ENCODE assay signal across 10 mouse cellular contexts in the genomic region with DNA sequence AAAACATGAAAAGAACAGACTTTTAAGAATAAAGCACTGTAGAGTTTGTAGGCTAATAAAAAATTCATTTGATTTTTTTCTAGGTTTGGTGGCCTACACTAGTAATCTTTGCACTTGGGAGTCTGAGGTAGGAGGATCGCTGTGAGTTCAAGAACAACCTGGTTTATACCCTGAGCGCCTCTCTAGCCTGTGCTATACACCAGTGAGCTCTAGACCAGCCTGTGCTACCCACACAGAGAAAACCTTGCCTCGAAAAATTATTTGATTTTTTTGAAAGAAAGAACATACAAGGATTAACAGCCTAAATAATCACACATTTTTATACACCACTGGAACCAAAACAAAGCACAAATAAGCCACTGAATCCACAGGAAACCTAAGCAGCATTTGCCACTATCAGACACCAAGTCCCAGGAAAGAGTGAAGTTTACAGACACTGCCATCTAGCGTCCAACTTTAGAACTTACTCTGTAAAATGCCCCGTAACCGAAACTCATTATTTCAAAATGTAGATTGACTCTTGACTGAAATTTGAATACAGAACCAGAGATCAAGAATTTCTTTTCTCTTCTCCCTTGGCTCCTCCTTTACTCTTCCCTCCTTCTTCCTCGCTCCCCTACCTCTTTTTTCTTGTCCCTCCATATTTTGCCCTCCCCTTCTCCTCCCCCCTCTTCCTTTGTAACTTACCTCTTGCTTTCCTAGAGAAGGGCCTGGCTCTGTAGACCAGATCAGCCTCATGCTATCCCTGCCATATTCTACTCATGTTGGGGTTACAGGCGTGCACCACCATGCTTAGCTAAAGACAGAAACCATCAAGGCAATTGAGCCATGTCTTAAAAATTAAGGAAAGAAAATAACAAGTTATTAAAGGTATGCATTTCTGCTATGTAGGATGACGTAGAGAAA. TPM values are rescaled to one million over a fixed set of nuclear protein-coding genes. Genes with fewer than 3 reads are reported as not detected.
DNase-seq lines count a peak whose midpoint lies in the region; ATAC-seq and TF ChIP-seq lines count a peak whose summit lies in the region.
"Had no signal": no experiment of that assay in that cellular context is flagged by ENCODE, and none has a peak within 500 bp of the region (broad histone marks: within the 10 kb centered on the region; RNA-seq: fewer than 3 reads in every experiment).

No protein-coding gene starts in this region.

- DNase-seq in hindbrain, embryonic 11.5 days (ENCODE audit: low spot score) = peak; percentile 77
- DNase-seq in hindbrain, embryonic 10.5 days (ENCODE audit: low spot score) = no peak
- DNase-seq in forelimb bud, embryonic 11.5 days (ENCODE audit: low read depth, low spot score) = peak; percentile 68
- peak; percentile 71 for DNase-seq in layer of hippocampus, adult 9-10 months (ENCODE audit: low spot score)
- DNase-seq in yolk sac, embryonic 10.5 days (ENCODE audit: low spot score) = no peak

- no peak overlapping the region for H3ac ChIP-seq in C2C12 (ENCODE audit: control insufficient read depth, insufficient read length, low read depth)

- no peaks in the 10 kb centered on the region for H3K9me3 ChIP-seq in hindbrain, embryonic 11.5 days (ENCODE audit: control insufficient read depth, low read length)
- H3K9me3 ChIP-seq in hindbrain, embryonic 10.5 days = no peaks in the 10 kb centered on the region
- H3K9me3 ChIP-seq in midbrain, embryonic 15.5 days = no peaks in the 10 kb centered on the region
- H3K9me3 ChIP-seq: embryonic facial prominence, embryonic 13.5 days had no signal

- H3K27me3 ChIP-seq in hindbrain, embryonic 11.5 days (ENCODE audit: control insufficient read depth, insufficient read depth, low read length) = no peaks in the 10 kb centered on the region
- H3K27me3 ChIP-seq in hindbrain, embryonic 10.5 days (ENCODE audit: insufficient read depth, poor library complexity, severe bottlenecking) = no peaks in the 10 kb centered on the region
- no peaks in the 10 kb centered on the region for H3K27me3 ChIP-seq in C2C12 (ENCODE audit: control insufficient read depth, insufficient read depth, insufficient read length)
- no peaks in the 10 kb centered on the region for H3K27me3 ChIP-seq in midbrain, embryonic 15.5 days (replicated peaks)
- H3K27me3 ChIP-seq: embryonic facial prominence, embryonic 13.5 days had no signal

- no peak overlapping the region for H3K4me2 ChIP-seq in hindbrain, embryonic 11.5 days (replicated peaks; ENCODE audit: low read depth, low read length)
- no peak overlapping the region for H3K4me2 ChIP-seq in midbrain, embryonic 15.5 days
- H3K4me2 ChIP-seq: embryonic facial prominence, embryonic 13.5 days had no signal

- H3K9ac ChIP-seq in hindbrain, embryonic 11.5 days (ENCODE audit: low read depth, low read length) = no peak overlapping the region
- H3K9ac ChIP-seq in midbrain, embryonic 15.5 days = no peak overlapping the region
- H3K9ac ChIP-seq: embryonic facial prominence, embryonic 13.5 days had no signal

- H3K79me3 ChIP-seq in C2C12 (ENCODE audit: low read depth) = no peaks in the 10 kb centered on the region

- WGBS in hindbrain, embryonic 11.5 days = 41% methylated on average over 9 of the region's 9 CpGs
- WGBS in hindbrain, embryonic 10.5 days = 47% methylated on average over 9 of the region's 9 CpGs
- WGBS in midbrain, embryonic 15.5 days = 44% methylated on average over 9 of the region's 9 CpGs

- H3K4me3 ChIP-seq in hindbrain, embryonic 11.5 days (ENCODE audit: low read depth, low read length) = no peak overlapping the region
- H3K4me3 ChIP-seq in hindbrain, embryonic 10.5 days = no peak overlapping the region
- H3K4me3 ChIP-seq in C2C12 (ENCODE audit: insufficient read depth, poor library complexity, severe bottlenecking) = no peak overlapping the region
- no peak overlapping the region for H3K4me3 ChIP-seq in midbrain, embryonic 15.5 days
- H3K4me3 ChIP-seq: embryonic facial prominence, embryonic 13.5 days had no signal

- H3K79me2 ChIP-seq in C2C12 (ENCODE audit: control insufficient read depth, insufficient read depth) = no peaks in the 10 kb centered on the region

- no peak overlapping the region for H3K27ac ChIP-seq in hindbrain, embryonic 11.5 days (ENCODE audit: low read depth, low read length)
- H3K27ac ChIP-seq in hindbrain, embryonic 10.5 days = no peak overlapping the region
- no peak overlapping the region for H3K27ac ChIP-seq in midbrain, embryonic 15.5 days
- H3K27ac ChIP-seq: embryonic facial prominence, embryonic 13.5 days; macrophage had no signal

- no peaks in the 10 kb centered on the region for H3K36me3 ChIP-seq in hindbrain, embryonic 11.5 days (ENCODE audit: control insufficient read depth, insufficient read depth, low read length)
- no peaks in the 10 kb centered on the region for H3K36me3 ChIP-seq in hindbrain, embryonic 10.5 days
- no peaks in the 10 kb centered on the region for H3K36me3 ChIP-seq in C2C12 (ENCODE audit: control insufficient read depth, insufficient read depth)
- no peaks in the 10 kb centered on the region for H3K36me3 ChIP-seq in midbrain, embryonic 15.5 days (replicated peaks)
- H3K36me3 ChIP-seq: embryonic facial prominence, embryonic 13.5 days had no signal

- ATAC-seq in hindbrain, embryonic 11.5 days (ENCODE audit: low FRiP score) = peak; percentile 30; the same call in 1 of the 2 replicates
- peak; percentile 92 for ATAC-seq in activated CD4-positive, CD25-positive, alpha-beta regulatory T cell, adult 4 months
- ATAC-seq in midbrain, embryonic 15.5 days (replicated peaks) = peak; percentile 67; the same call in 1 of the 2 replicates

- TF ChIP-seq CTCF in C2C12 (IDR thresholded peaks at IDR 0.05; ENCODE audit: control insufficient read depth, insufficient read depth, insufficient read length) = peak; percentile 25

- no peaks in the 10 kb centered on the region for H3K4me1 ChIP-seq in hindbrain, embryonic 11.5 days (replicated peaks; ENCODE audit: control insufficient read depth, insufficient read depth, low read length)
- H3K4me1 ChIP-seq in hindbrain, embryonic 10.5 days (replicated peaks) = no peaks in the 10 kb centered on the region
- H3K4me1 ChIP-seq in midbrain, embryonic 15.5 days = no peaks in the 10 kb centered on the region
- H3K4me1 ChIP-seq: embryonic facial prominence, embryonic 13.5 days had no signal

TF ChIP-seq in C2C12, 6 proteins besides CTCF, POLR2A, EP300 and RAD21:
- no peak for TF ChIP-seq CEBPB (IDR thresholded peaks at IDR 0.05; ENCODE audit: low read depth)
- no peak for TF ChIP-seq USF1 (IDR thresholded peaks at IDR 0.05; ENCODE audit: low read depth)
- no peak for TF ChIP-seq FOSL1 (IDR thresholded peaks at IDR 0.05; ENCODE audit: insufficient read depth, low read length, poor library complexity, severe bottlenecking)
- TF ChIP-seq MYOD1 (IDR thresholded peaks at IDR 0.05; ENCODE audit: control insufficient read depth, insufficient read length, low read depth) = no peak
- TF ChIP-seq MYOG (IDR thresholded peaks at IDR 0.05; ENCODE audit: control insufficient read depth, extremely low read depth, insufficient read length) = no peak
- no peak for TF ChIP-seq MAX (IDR thresholded peaks at IDR 0.05)

RNA-seq across cellular contexts. Expression of gene Papss1, which starts 12.0 kb away (rescaled TPM):
- polyA plus RNA-seq in hindbrain, embryonic 11.5 days (2014; fragmentation: Nextera tagmentation; extraction: Ambion mirVana) = 83.8 and 86.9 TPM in 2 replicates
- polyA plus RNA-seq in hindbrain, embryonic 10.5 days (2016; fragmentation: Nextera tagmentation; extraction: Ambion mirVana) = 64.0 and 66.5 TPM in 2 replicates
- polyA plus RNA-seq in C2C12 (2012; fragmentation: generic; extraction: Trizol) = 63.4 TPM
- polyA plus RNA-seq in activated CD4-positive, CD25-positive, alpha-beta regulatory T cell, adult 4 months (2017; shearing (Covaris generic)) = 10 to 100 TPM; 21.4 to 28.3 TPM
- 117 and 124 TPM in 2 replicates for polyA plus RNA-seq in midbrain, embryonic 15.5 days (2015; fragmentation: Nextera tagmentation; extraction: Ambion mirVana)

Comparison
In these comparisons a context has a peak if more than half of its experiments do, and no peak if none do; other contexts are left out.
1. DNase-seq: peak in hindbrain, embryonic 11.5 days (single experiment), forelimb bud, embryonic 11.5 days (single experiment) and layer of hippocampus, adult 9-10 months (single experiment); none in hindbrain, embryonic 10.5 days (single experiment) and yolk sac, embryonic 10.5 days (single experiment).
2. ATAC-seq: peak in every context shown above with its lines; median percentile 92 in activated CD4-positive, CD25-positive, alpha-beta regulatory T cell, adult 4 months; 67 in midbrain, embryonic 15.5 days; 30 in hindbrain, embryonic 11.5 days.